Comparison of ENCODE assay signal across 8 mouse cellular contexts in genomic region chr15:79107966-79108365, GRCm38 (mm10). TPM values are rescaled to one million over a fixed set of nuclear protein-coding genes. Genes with fewer than 3 reads are reported as not detected.
DNase-seq lines count a peak whose midpoint lies in the region; ATAC-seq and TF ChIP-seq lines count a peak whose summit lies in the region.

No protein-coding gene starts in this region.

- peak overlapping the region; percentile 99 for H3K9ac ChIP-seq in heart, embryonic 15.5 days
- H3K9ac ChIP-seq in forebrain, postnatal 0 days = no peak overlapping the region

- peak overlapping the region; percentile 81 for H3K4me2 ChIP-seq in heart, embryonic 15.5 days
- H3K4me2 ChIP-seq in forebrain, postnatal 0 days (ENCODE audit: low read depth) = peak overlapping the region; percentile 98

- no peak for TF ChIP-seq CTCF in Patski (IDR thresholded peaks at IDR 0.05)
- TF ChIP-seq CTCF in forebrain, postnatal 0 days (IDR thresholded peaks at IDR 0.05; ENCODE audit: low read depth) = no peak

- no peaks in the 10 kb centered on the region for H3K9me3 ChIP-seq in heart, embryonic 15.5 days (replicated peaks)
- H3K9me3 ChIP-seq in forebrain, postnatal 0 days (ENCODE audit: low read length) = no peaks in the 10 kb centered on the region
- H3K9me3 ChIP-seq in midbrain, embryonic 10.5 days (replicated peaks) = no peaks in the 10 kb centered on the region

- POLR2A ChIA-PET in Patski (lab: Charles Lee) = interaction anchor here (0.6 to 3.4 kb wide), 3 partner anchors 8 to 97 kb away, joined by 5 to 10 read pairs (median 7); no protein-coding TSS in a partner anchor

- ATAC-seq in heart, embryonic 15.5 days (replicated peaks; ENCODE audit: insufficient number of reproducible peaks, insufficient read depth, low FRiP score, low read depth) = no peak
- peak; percentile 15 for ATAC-seq in Patski
- no peak for ATAC-seq in forebrain, postnatal 0 days

- CTCF ChIA-PET in Patski (lab: Charles Lee) = interaction anchor here (1.4 to 1.5 kb wide), 2 partner anchors 19 to 36 kb away, joined by 4 to 5 read pairs; no protein-coding TSS in a partner anchor

- WGBS in heart, embryonic 15.5 days = 23% methylated on average over 7 of the region's 7 CpGs
- 23% methylated on average over 7 of the region's 7 CpGs for WGBS in forebrain, postnatal 0 days
- WGBS in midbrain, embryonic 10.5 days = 22% methylated on average over 7 of the region's 7 CpGs

- DNase-seq in heart, adult 8-10 months (ENCODE audit: low spot score) = no peak
- peak; percentile 54 for DNase-seq in Patski (ENCODE audit: low read depth, low spot score)
- no peak for DNase-seq in forebrain, postnatal 0 days
- DNase-seq in midbrain, embryonic 10.5 days (ENCODE audit: low spot score) = peak; percentile 26
- no peak for DNase-seq in yolk sac, embryonic 10.5 days (ENCODE audit: low spot score)
- DNase-seq in right cerebral cortex, postnatal 4 days = no peak
- DNase-seq in testis, postnatal 14 days (ENCODE audit: low spot score) = no peak

- H3K27ac ChIP-seq in heart, embryonic 15.5 days = peak overlapping the region; percentile 98
- H3K27ac ChIP-seq in forebrain, postnatal 0 days (ENCODE audit: low read depth, low read length) = no peak overlapping the region
- no peak overlapping the region; the same call in 1 of the 2 replicates for H3K27ac ChIP-seq in midbrain, embryonic 10.5 days (replicated peaks)

- H3K4me3 ChIP-seq in heart, embryonic 15.5 days = peak overlapping the region; percentile 90; the same call in 1 of the 2 replicates
- H3K4me3 ChIP-seq in forebrain, postnatal 0 days (ENCODE audit: low read depth, low read length) = peak overlapping the region; percentile 86; the same call in 1 of the 2 replicates
- peak overlapping the region; percentile 80 for H3K4me3 ChIP-seq in midbrain, embryonic 10.5 days

- in situ Hi-C loops in Patski (cut with MboI; ENCODE audit: low pct_unique_long_range_greater_than_20kb) = no loop called here

- peaks cover 35% of the 10 kb centered on the region for H3K4me1 ChIP-seq in heart, embryonic 15.5 days (replicated peaks)
- peaks cover 22% of the 10 kb centered on the region; the same call in 1 of the 2 replicates for H3K4me1 ChIP-seq in forebrain, postnatal 0 days (ENCODE audit: insufficient read depth)
- peaks cover 31% of the 10 kb centered on the region for H3K4me1 ChIP-seq in midbrain, embryonic 10.5 days

- H3K36me3 ChIP-seq in heart, embryonic 15.5 days = peaks cover 3% of the 10 kb centered on the region; the same call in 1 of the 2 replicates
- H3K36me3 ChIP-seq in forebrain, postnatal 0 days (ENCODE audit: insufficient read depth) = no peaks in the 10 kb centered on the region
- H3K36me3 ChIP-seq in midbrain, embryonic 10.5 days = peaks cover 4% of the 10 kb centered on the region

- no peaks in the 10 kb centered on the region for H3K27me3 ChIP-seq in heart, embryonic 15.5 days
- H3K27me3 ChIP-seq in Patski = no peaks in the 10 kb centered on the region
- H3K27me3 ChIP-seq in forebrain, postnatal 0 days (ENCODE audit: insufficient read depth, low read length) = no peaks in the 10 kb centered on the region
- H3K27me3 ChIP-seq in midbrain, embryonic 10.5 days (ENCODE audit: low read depth, poor library complexity, severe bottlenecking) = peaks cover 28% of the 10 kb centered on the region

RNA-seq across cellular contexts. Expression of gene Micall1, which starts 0.7 kb away (rescaled TPM):
- 20.2 and 23.3 TPM in 2 replicates for polyA plus RNA-seq in heart, embryonic 15.5 days (2015; fragmentation: Nextera tagmentation; extraction: Ambion mirVana)
- 10 to 100 TPM; 41.2 to 42.2 (median 41.5) TPM for total RNA-seq in heart, adult 8-10 months (2022)
- 43.0 TPM for polyA plus RNA-seq in Patski (2021)
- total RNA-seq in forebrain, postnatal 0 days (2014; rRNA removed) = 23.8 and 29.1 TPM in 2 replicates
- 7.2 and 8.0 TPM in 2 replicates for polyA plus RNA-seq in forebrain, postnatal 0 days (2015; fragmentation: Nextera tagmentation; extraction: Ambion mirVana)
- polyA plus RNA-seq in midbrain, embryonic 10.5 days (2016; fragmentation: Nextera tagmentation; extraction: Ambion mirVana) = 5.2 and 7.1 TPM in 2 replicates

RNA-seq across cellular contexts. Expression of gene Polr2f, which starts 32.8 kb away (rescaled TPM):
- 207 and 240 TPM in 2 replicates for polyA plus RNA-seq in heart, embryonic 15.5 days (2015; fragmentation: Nextera tagmentation; extraction: Ambion mirVana)
- 100 to 1,000 TPM; 124 to 149 (median 135) TPM for total RNA-seq in heart, adult 8-10 months (2022)
- polyA plus RNA-seq in Patski (2021) = 178 TPM
- total RNA-seq in forebrain, postnatal 0 days (2014; rRNA removed) = 48.6 and 111 TPM in 2 replicates
- 362 and 414 TPM in 2 replicates for polyA plus RNA-seq in forebrain, postnatal 0 days (2015; fragmentation: Nextera tagmentation; extraction: Ambion mirVana)
- polyA plus RNA-seq in midbrain, embryonic 10.5 days (2016; fragmentation: Nextera tagmentation; extraction: Ambion mirVana) = 344 and 395 TPM in 2 replicates

RNA-seq across cellular contexts. Expression of gene Eif3l, which starts 33.0 kb away (rescaled TPM):
- 131 and 151 TPM in 2 replicates for polyA plus RNA-seq in heart, embryonic 15.5 days (2015; fragmentation: Nextera tagmentation; extraction: Ambion mirVana)
- 10 to 100 TPM; 70.2 to 76.0 (median 74.9) TPM for total RNA-seq in heart, adult 8-10 months (2022)
- polyA plus RNA-seq in Patski (2021) = 220 TPM
- total RNA-seq in forebrain, postnatal 0 days (2014; rRNA removed) = 213 and 218 TPM in 2 replicates
- 179 and 191 TPM in 2 replicates for polyA plus RNA-seq in forebrain, postnatal 0 days (2015; fragmentation: Nextera tagmentation; extraction: Ambion mirVana)
- 260 and 273 TPM in 2 replicates for polyA plus RNA-seq in midbrain, embryonic 10.5 days (2016; fragmentation: Nextera tagmentation; extraction: Ambion mirVana)

RNA-seq across cellular contexts. Expression of gene 1700088E04Rik, which starts 33.1 kb away (rescaled TPM):
- polyA plus RNA-seq in heart, embryonic 15.5 days (2015; fragmentation: Nextera tagmentation; extraction: Ambion mirVana) = 7.4 and 8.1 TPM in 2 replicates
- 1 to 10 TPM; 1.6 to 2.7 (median 2.4) TPM for total RNA-seq in heart, adult 8-10 months (2022)
- polyA plus RNA-seq in Patski (2021) = 34.2 TPM
- total RNA-seq in forebrain, postnatal 0 days (2014; rRNA removed) = 11.8 and 15.2 TPM in 2 replicates
- polyA plus RNA-seq in forebrain, postnatal 0 days (2015; fragmentation: Nextera tagmentation; extraction: Ambion mirVana) = 19.3 and 23.7 TPM in 2 replicates
- polyA plus RNA-seq in midbrain, embryonic 10.5 days (2016; fragmentation: Nextera tagmentation; extraction: Ambion mirVana) = 7.8 and 10.0 TPM in 2 replicates

RNA-seq across cellular contexts. Expression of gene Ankrd54, which starts 45.3 kb away (rescaled TPM):
- 20.4 and 31.6 TPM in 2 replicates for polyA plus RNA-seq in heart, embryonic 15.5 days (2015; fragmentation: Nextera tagmentation; extraction: Ambion mirVana)
- total RNA-seq in heart, adult 8-10 months (2022) = 1 to 10 TPM; 6.3 to 8.0 (median 7.6) TPM
- polyA plus RNA-seq in Patski (2021) = 40.0 TPM
- 43.3 and 50.5 TPM in 2 replicates for total RNA-seq in forebrain, postnatal 0 days (2014; rRNA removed)
- polyA plus RNA-seq in forebrain, postnatal 0 days (2015; fragmentation: Nextera tagmentation; extraction: Ambion mirVana) = 41.2 and 45.8 TPM in 2 replicates
- polyA plus RNA-seq in midbrain, embryonic 10.5 days (2016; fragmentation: Nextera tagmentation; extraction: Ambion mirVana) = 65.1 and 66.6 TPM in 2 replicates

Comparison
In these comparisons a context has a peak if more than half of its experiments do, and no peak if none do; other contexts are left out.
1. DNase-seq: peak in Patski (single experiment) and midbrain, embryonic 10.5 days (single experiment); none in heart, adult 8-10 months (single experiment), forebrain, postnatal 0 days (single experiment), yolk sac, embryonic 10.5 days (single experiment), right cerebral cortex, postnatal 4 days (single experiment) and testis, postnatal 14 days (single experiment).
2. Peak in every context shown above with its lines, with median percentiles within 50 percentile points of each other: H3K4me3 ChIP-seq.